Mouse (Mus musculus) embryonic facial prominence, embryonic 14.5 days (tissue): ENCODE results near the gene Psmc4. TPM values are rescaled to one million over a fixed set of nuclear protein-coding genes. Genes with fewer than 3 reads are reported as not detected.

Experiments used
- ATAC-seq: fragments of 200-750 bp; cut with Nextera tagmentation; 2 replicates; pipeline ENCODE4 v1.8.0; 2017; ENCODE audit warnings: low read depth, moderate number of reproducible peaks, moderate TSS enrichment
- DNase-seq: peaks from one replicate; pipeline ENCODE4 v3.0.0-alpha.2; 2015; ENCODE audit warnings: low spot score
- H3K27ac ChIP-seq: fragments of 300-500 bp; sonication (generic); replicated peaks from 2 replicates; pipeline ENCODE4 v1.5.1; 2014; ENCODE audit warnings: low read depth, mild to moderate bottlenecking, low read length, moderate library complexity
- H3K27me3 ChIP-seq: fragments of 300-500 bp; sonication (generic); replicated peaks from 2 replicates; pipeline ENCODE4 v1.6.1; 2014; ENCODE audit warnings: low read length; ENCODE audit not compliant: control insufficient read depth, insufficient read depth
- H3K36me3 ChIP-seq: fragments of 300-500 bp; sonication (generic); 2 replicates; pipeline ENCODE4 v1.6.1; 2014; ENCODE audit warnings: low read length, mixed read lengths; ENCODE audit not compliant: control insufficient read depth, insufficient read depth
- H3K4me1 ChIP-seq: fragments of 300-500 bp; sonication (generic); 2 replicates; pipeline ENCODE4 v1.6.1; 2014; ENCODE audit warnings: antibody characterized with exemption, low read length; ENCODE audit not compliant: control insufficient read depth, insufficient read depth
- H3K4me2 ChIP-seq: fragments of 300-500 bp; sonication (generic); 2 replicates; pipeline ENCODE4 v1.6.1; 2014; ENCODE audit warnings: low read depth, mild to moderate bottlenecking, low read length, moderate library complexity, mixed read lengths
- H3K4me3 ChIP-seq: fragments of 300-500 bp; sonication (generic); 2 replicates; pipeline ENCODE4 v1.5.1; 2014; ENCODE audit warnings: low read depth, mild to moderate bottlenecking, low read length
- H3K9ac ChIP-seq: fragments of 300-500 bp; sonication (generic); 2 replicates; pipeline ENCODE4 v1.6.1; 2014; ENCODE audit warnings: low read depth, mild to moderate bottlenecking, low read length, moderate library complexity, mixed read lengths
- H3K9me3 ChIP-seq: fragments of 300-500 bp; sonication (generic); 2 replicates; pipeline ENCODE4 v1.6.1; 2016; ENCODE audit warnings: low read length; ENCODE audit not compliant: control insufficient read depth
- WGBS: fragments of 180-500 bp; shearing (Covaris S2); extraction: QIAGEN DNeasy Blood & Tissue Kit; methylation state at CpG from one replicate; pipeline ENCODE4 v1.1.7; 2014; 5-methylcytosine and 5-hydroxymethylcytosine counted together
- polyA plus RNA-seq: library from polyadenylated mRNA; unstranded; fragments of >200 nt; fragmentation: Nextera tagmentation; extraction: Ambion mirVana; gene quantifications from 2 replicates; pipeline ENCODE4 v1.2.1, GENCODE M21; 2014

Gene Psmc4
- polyA plus RNA-seq, 1 experiment from 2014 or later, result 247 TPM

GRCm38 (mm10) chr7:28059972-28060371 lies 10.1 kb upstream of the Psmc4 start:
- 91% methylated on average over 1 of the region's 1 CpGs for WGBS
- H3K9ac ChIP-seq, result no peak overlapping the region

GRCm38 (mm10) chr7:28053046-28053930 lies 3.4 kb upstream of the Psmc4 start:
- Histone ChIP-seq H3K4me3 (no peak overlapping the region), H3K4me1 (0 out of 2 replicates have a peak, but pooled peaks cover 6% of the 10 kb centered on the region), H3K27me3 (no peaks in the 10 kb centered on the region), H3K36me3 (peaks cover 7% of the 10 kb centered on the region), H3K9me3 (no peaks in the 10 kb centered on the region), H3K9ac (no peak overlapping the region), H3K27ac (peak overlapping the region; percentile 56; the same call in 1 of the 2 replicates), H3K4me2 (no peak overlapping the region)
- DNase-seq, result peak; percentile 76
- no peak for ATAC-seq
- 56% methylated on average over 6 of the region's 6 CpGs for WGBS

More at GRCm38 (mm10) chr7:28059972-28060371, 10.1 kb upstream of the Psmc4 start:
- Histone ChIP-seq H3K4me2 (no peak overlapping the region), H3K36me3 (no peaks in the 10 kb centered on the region), H3K4me1 (no peaks in the 10 kb centered on the region), H3K27ac (no peak overlapping the region), H3K27me3 (no peaks in the 10 kb centered on the region), H3K4me3 (no peak overlapping the region), H3K9me3 (0 out of 2 replicates have a peak, but pooled peaks cover 6% of the 10 kb centered on the region)
- no peak for DNase-seq
- no peak for ATAC-seq

GRCm38 (mm10) chr7:28050584-28050983 lies 683 bp upstream of the Psmc4 start:
- 57% methylated on average over 17 of the region's 17 CpGs for WGBS
- Histone ChIP-seq H3K36me3 (peaks cover 34% of the 10 kb centered on the region), H3K4me3 (peak overlapping the region; percentile 83), H3K9me3 (no peaks in the 10 kb centered on the region), H3K27me3 (no peaks in the 10 kb centered on the region), H3K4me2 (peak overlapping the region; percentile 51), H3K9ac (peak overlapping the region; percentile 48), H3K27ac (no peak overlapping the region), H3K4me1 (0 out of 2 replicates have a peak, but pooled peaks cover 6% of the 10 kb centered on the region)
- DNase-seq (no peak), ATAC-seq (no peak)

GRCm38 (mm10) chr7:28044524-28044923 lies 5.4 kb downstream of the Psmc4 start:
- Histone ChIP-seq H3K27me3 (no peaks in the 10 kb centered on the region), H3K9ac (no peak overlapping the region), H3K9me3 (no peaks in the 10 kb centered on the region), H3K27ac (no peak overlapping the region), H3K4me1 (0 out of 2 replicates have a peak, but pooled peaks cover 6% of the 10 kb centered on the region), H3K36me3 (peaks cover 87% of the 10 kb centered on the region), H3K4me3 (no peak overlapping the region), H3K4me2 (no peak overlapping the region)
- WGBS, result 88% methylated on average over 4 of the region's 4 CpGs
- ATAC-seq, result no peak
- DNase-seq, result no peak

GRCm38 (mm10) chr7:28014445-28014810 lies 35.5 kb downstream of the Psmc4 start:
- Histone ChIP-seq H3K27me3 (no peaks in the 10 kb centered on the region), H3K27ac (0 out of 2 replicates have a peak overlapping the region, but pooled peaks have one; percentile 42), H3K9me3 (no peaks in the 10 kb centered on the region), H3K4me2 (peak overlapping the region; percentile 79), H3K9ac (peak overlapping the region; percentile 81), H3K4me3 (peak overlapping the region; percentile 67), H3K4me1 (no peaks in the 10 kb centered on the region), H3K36me3 (0 out of 2 replicates have a peak, but pooled peaks cover 6% of the 10 kb centered on the region)
- DNase-seq, result peak; percentile 4
- WGBS, result 22% methylated on average over 7 of the region's 7 CpGs
- peak; percentile 53 for ATAC-seq

GRCm38 (mm10) chr7:28013549-28014444 lies 36.1 kb downstream of the Psmc4 start, which contains the start of gene Zfp850:
Gene Zfp850, minus strand, starts transcription at chr7:28014115.
- DNase-seq, result peak; percentile 93
- H3K4me2 ChIP-seq, result peak within 1 kb of the TSS; percentile 79
- H3K9ac ChIP-seq, result peak within 1 kb of the TSS; percentile 81
- H3K27me3 ChIP-seq, result no peaks in the 10 kb centered on the region
- peak within 1 kb of the TSS; percentile 67 for H3K4me3 ChIP-seq
- no peaks in the 10 kb centered on the region for H3K9me3 ChIP-seq
- 0 out of 2 replicates have a peak within 1 kb of the TSS, but pooled peaks have one; percentile 42 for H3K27ac ChIP-seq
- ATAC-seq, result peak; percentile 97
- 0 out of 2 replicates have a peak, but pooled peaks cover 6% of the 10 kb centered on the region for H3K36me3 ChIP-seq
- H3K4me1 ChIP-seq, result no peaks in the 10 kb centered on the region
- under 1% methylated on average over 47 of the region's 47 CpGs for WGBS

GRCm38 (mm10) chr7:28010271-28010670 lies 39.6 kb downstream of the Psmc4 start:
- H3K36me3 ChIP-seq, result peaks cover 24% of the 10 kb centered on the region; the same call in 1 of the 2 replicates
- H3K27ac ChIP-seq, result no peak overlapping the region
- H3K4me1 ChIP-seq, result no peaks in the 10 kb centered on the region
- no peaks in the 10 kb centered on the region for H3K9me3 ChIP-seq
- no peaks in the 10 kb centered on the region for H3K27me3 ChIP-seq
- 90% methylated on average over 3 of the region's 3 CpGs for WGBS
- H3K4me3 ChIP-seq, result no peak overlapping the region
- no peak for DNase-seq
- H3K4me2 ChIP-seq, result no peak overlapping the region
- no peak for ATAC-seq
- no peak overlapping the region for H3K9ac ChIP-seq
